Mouse (Mus musculus) left cerebral cortex, postnatal 36 days (tissue): ENCODE results near the gene Cd86. TPM values are rescaled to one million over a fixed set of nuclear protein-coding genes. Genes with fewer than 3 reads are reported as not detected.

ENCODE experiments used
- DNase-seq, 2 experiments: peaks; one replicate each; pipeline ENCODE4 v3.0.0; 2021 to 2022; ENCODE audit warnings: low spot score in 2 of 2, mixed read lengths in 1 of 2
- intact Hi-C: fragments of 180-260 bp; cut with DNase I; formaldehyde crosslinking; loops from one replicate; pipeline ENCODE4 v1.15.1; 2025
- total RNA-seq, 2 experiments: library from RNA; stranded (reverse); gene quantifications; 2 replicates each; pipeline ENCODE4 v1.2.3; 2021

The Cd86 gene
- total RNA-seq: 1 to 10 TPM; 1.5 to 1.8 TPM

DNA sequence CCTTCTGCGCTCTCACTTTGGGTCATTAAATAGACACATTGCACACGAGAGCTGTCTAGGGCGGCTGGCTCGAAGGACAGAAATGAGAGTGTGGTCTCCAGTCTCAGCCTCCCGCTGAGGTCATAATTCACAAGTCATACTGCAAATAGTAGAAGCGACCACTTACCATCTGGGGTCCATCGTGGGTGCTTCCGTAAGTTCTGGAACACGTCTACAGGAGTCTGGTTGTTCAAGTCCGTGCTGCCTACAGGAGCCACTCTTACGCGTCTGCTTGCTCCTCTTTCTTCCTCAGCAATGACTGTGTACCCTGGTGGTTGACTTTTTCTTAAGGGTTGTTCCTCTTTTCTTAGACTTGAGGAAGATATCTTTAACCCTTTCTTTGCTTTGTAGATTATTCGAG lies at the start of gene Cd86:
Cd86 (minus strand) TSS at position 300 of the 400 bp plus-strand sequence.
- no peak for DNase-seq
- intact Hi-C loops: no loop called here

DNA sequence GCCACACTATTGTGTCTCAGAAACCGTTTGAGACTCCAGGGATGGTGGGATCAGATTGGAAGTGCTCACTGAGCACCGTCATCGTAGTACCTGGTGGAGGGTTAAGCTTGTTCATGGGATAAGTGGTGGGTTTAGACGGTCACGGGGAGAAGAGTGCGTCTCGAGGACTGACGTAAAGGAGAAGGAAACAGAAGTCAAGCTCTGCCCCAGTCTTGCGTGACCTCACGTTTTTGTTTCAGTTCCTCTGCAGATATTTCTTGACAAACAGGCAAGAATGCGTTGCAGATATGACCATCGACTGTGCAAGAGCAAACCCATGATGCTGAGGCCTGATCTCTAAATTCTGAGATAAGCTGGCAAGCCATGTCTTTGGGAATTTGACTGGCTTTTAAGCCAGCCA lies 45.9 kb upstream of the Cd86 start:
- DNase-seq: no peak
- intact Hi-C loops: no loop called here

DNA sequence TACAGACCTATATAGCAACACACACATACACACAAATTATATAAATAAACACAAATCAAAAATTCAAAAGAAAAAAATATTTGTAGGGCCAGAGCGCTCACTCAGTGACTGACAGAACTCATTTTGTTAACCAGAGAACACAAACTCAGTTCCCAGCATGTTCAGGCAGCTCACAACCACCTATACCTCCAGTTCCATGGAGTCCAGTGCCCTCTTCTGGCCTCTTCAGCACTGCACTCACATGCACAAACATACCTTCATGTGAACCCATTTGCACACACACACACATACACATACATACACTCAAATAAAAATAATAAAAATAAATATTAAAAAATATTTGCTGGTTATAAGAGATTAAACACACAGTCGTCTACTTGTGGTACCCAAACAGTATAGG lies 44.9 kb upstream of the Cd86 start:
- DNase-seq: no peak
- intact Hi-C loops: no loop called here

DNA sequence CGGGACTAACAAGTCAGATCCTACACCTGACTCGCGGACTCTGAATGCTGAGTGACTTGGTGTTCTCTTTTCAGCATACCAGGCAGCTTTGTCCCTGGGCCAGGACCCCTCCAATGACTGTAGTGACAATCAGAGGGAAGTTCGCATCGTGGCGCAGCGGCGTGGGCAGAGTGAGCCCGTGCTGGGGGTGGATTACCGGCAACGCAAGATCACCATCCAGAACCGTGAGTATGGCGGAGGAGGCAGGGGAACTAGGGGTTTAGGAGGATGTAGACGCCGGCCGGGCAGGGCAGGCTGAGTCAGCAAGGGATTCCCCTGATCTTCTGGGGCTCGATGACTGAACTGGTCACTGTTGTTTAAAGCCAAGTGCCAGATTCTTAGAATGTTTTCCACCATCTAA lies 43.5 kb upstream of the Cd86 start:
- intact Hi-C loops: no loop called here

DNA sequence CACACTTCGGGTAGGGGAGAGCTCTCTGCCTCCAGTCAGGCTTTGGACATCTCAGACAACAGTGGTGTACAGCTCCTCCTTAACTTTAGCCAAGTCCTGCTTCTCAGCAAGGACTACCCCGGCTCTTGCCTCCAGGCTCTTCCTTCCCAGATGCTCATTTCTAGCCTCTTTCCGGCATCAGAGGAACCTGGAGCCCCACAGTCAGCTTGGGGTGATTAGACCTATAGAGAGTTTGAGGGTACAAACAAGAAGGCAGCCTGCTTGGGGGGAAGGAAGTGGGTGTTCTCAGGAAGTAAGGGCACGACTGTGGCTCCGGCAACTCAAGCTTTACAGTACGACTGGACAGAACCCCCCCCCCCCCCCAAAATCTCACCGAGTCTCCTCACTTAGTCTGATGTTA lies 42.9 kb upstream of the Cd86 start:
- intact Hi-C loops: no loop called here
- no peak for DNase-seq

More for the DNA sequence above, 43.5 kb upstream of the Cd86 start:
- no peak for DNase-seq

DNA sequence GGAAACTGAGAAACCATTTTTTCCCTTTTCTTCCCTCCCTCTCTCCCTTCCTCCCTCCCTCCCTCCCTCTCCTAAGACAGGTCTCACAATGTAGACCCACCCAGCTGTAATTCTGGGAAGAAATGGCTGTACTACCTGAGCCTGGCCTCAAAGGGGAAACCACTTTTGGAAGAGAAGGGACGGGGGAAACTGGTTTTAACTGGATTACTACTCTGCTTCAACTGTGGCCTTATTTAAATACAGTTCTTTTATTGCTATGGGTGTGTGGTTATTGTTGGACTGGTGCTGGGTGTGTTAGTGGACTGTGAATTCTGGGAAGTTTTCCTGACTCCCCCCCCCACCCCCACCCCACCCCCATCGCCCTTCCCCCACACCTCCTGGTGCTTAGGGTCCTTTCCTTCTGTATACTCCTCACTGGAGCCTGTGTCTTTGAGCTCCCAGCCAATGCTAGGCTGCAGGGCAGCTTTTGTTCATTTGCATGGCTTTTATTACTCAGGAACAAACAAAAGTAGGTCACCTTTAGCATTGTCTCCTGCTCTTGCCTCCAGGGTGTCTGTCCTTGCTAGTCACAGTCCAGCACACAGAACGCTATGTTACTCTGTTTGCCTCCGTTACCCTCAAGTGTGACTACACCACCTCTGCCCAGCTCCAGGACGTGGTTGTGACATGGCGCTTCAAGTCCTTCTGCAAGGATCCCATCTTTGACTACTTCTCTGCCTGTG lies 42.0 kb upstream of the Cd86 start:
- intact Hi-C loops: no loop called here

DNA sequence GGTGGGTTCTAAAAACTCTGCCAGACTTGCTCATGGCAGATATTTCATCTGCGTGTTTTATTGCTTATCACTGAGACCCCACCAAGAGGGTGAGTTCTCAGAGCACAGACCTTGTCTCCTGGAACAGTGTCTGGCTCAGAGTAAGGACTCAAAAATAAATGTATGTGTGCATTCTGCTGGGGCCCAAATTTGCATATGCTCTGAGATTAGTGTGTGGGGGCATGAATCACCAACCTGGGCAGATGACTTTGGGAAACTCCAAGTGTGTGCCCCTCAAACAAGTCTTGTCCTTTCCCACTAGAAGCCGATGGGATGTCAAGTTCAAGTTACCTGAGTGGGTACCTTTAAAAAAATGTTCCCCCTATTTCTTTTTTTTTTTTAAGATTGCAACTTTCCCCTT lies 34.6 kb upstream of the Cd86 start:
- intact Hi-C loops: no loop called here
- DNase-seq: no peak

More for the DNA sequence above, 42.0 kb upstream of the Cd86 start:
- no peak for DNase-seq

DNA sequence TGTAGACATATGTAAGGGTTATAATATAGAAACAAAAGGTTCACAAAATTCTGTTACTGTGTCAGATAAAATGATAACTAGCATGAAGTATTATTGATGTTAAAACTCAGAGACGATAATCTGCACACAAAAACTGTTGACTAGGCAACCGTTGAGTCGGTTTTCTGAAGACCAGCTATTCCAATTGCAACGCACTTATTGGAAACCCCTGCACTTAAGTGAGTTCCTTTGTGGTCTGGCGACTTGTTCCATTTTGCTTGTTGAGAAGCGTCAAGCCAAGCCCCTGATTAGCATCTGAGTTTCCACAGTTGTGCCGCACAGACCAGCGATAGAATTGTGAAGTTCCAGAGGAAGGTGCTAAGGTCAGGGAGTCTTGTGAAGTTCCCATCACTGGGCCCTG lies 31.4 kb upstream of the Cd86 start:
- no peak for DNase-seq

DNA sequence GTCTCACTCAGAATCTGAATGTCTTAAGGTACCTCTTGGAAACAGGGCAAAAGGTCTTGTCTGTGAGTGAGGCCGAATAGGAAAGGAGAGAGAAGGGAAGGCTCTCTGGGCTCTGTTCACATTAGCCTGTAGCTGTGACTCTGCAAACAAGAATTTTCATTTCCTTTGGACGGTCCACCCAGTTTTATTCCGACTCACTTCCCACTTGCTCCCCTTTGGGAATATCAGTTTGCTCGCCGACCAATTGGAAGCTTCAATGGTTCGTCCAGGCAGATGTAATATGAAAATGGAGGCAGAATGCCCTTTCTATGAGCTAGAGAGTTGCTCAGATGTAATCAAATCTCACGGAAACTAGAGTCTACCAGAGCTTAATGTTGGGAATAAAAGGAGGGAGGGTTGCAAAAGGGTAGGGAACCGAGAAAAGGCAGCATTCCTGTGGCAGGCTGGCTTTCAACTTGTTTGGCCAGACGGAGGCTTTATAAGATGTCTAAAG lies 29.0 kb upstream of the Cd86 start:
- intact Hi-C loops: no loop called here
- DNase-seq: no peak

More for the DNA sequence above, 31.4 kb upstream of the Cd86 start:
- intact Hi-C loops: no loop called here

DNA sequence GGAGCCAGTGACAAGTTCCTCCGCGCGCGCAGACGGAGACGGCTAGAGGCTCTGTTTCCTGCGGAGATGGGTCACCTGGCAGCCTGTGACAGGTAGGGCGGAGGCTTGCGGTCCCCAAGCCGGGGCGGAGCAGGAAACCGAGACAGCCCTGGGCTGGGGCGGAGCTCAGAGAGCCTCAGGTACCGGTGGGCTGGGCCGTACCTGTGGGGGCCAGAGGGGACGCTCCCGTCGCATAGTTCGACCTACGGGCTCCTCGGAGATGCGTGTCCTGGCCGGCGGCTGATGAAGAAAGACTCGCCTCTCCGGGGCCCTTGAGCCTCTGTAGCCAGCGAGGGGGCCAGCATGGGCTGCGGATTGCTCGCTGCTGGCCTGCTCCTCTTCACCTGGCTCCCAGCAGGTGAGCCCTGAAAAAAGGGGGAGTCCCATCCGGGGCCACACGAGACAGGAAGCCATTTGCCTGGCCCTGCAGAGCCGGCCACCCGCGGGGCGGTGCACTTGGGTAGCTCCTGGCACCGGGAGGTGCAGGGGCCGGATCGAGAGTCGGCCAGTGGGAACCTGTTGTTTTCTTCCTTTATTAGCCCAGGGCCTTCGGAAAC lies 28.0 kb upstream of the Cd86 start, which contains the start of gene Ildr1:
Ildr1 (plus strand) TSS at position 161 of the 596 bp plus-strand sequence.
- DNase-seq: no peak
- intact Hi-C loops: no loop called here

DNA sequence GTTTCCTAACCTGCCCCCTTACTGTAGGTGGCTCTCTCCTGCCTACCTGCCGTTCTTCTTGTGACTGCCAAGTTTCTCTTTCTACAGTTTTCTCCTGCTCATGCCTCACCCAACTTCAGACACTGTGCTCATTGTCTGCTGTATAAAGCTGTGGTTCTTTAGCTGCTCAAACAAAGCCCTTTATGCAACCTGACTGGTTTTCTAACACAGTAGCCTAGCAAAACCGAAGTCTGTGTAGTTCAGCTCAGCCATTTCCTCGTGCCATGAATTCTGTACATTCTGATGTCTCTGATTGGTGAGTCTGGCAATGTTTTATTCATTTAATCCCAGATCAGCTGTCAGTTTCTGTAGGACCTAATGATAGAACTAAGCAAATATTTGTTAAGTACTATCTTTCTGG lies 25.6 kb upstream of the Cd86 start:
- DNase-seq: no peak
- intact Hi-C loops: no loop called here

DNA sequence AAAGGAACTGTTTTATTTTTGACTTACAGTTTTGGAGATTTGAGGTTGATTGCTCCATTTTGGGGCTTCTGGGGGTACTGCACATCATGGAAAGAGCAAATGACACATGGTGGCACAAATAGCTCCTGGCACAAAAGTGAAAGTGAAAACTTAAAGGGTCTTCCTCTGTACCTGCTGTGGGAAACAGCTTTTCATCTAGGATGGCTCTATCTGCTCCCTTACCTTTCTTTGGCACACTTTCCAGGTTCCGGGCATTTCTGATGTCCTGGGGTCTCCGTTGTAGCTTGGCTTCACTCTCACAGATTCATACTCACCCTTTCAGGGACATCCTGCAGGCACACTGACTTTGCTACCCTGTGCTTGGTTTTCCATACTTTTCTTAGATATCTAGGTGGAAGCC lies 22.2 kb upstream of the Cd86 start:
- no peak for DNase-seq
- intact Hi-C loops: no loop called here

DNA sequence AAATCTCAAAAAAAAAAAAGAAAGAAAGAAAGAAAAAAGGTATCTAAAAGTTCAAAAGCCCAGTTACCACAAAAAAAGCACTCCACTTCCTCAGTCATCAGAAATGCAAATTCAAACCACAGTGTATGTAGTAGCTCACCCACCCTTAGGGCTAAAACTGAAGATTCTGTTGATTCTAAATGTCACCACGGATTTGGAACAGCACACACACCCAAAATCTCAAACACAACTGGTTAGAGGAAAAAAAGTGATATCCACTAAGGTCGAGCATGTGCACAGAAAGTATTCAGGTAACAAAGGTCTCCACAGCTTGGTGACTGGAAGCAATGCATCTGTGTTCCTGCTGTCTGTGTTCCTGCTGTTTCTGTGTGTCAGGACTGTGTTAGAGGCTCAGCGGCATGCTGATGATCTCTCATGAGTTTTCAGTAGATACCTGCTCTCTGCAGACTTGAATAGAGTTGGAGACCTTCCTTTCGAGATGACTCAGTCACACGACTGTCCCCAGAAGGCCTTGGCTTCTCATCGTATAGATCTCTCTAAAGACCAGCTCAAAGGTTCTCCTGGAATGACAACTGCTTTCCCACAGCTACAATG lies 18.5 kb upstream of the Cd86 start:
- intact Hi-C loops: no loop called here
- no peak for DNase-seq

DNA sequence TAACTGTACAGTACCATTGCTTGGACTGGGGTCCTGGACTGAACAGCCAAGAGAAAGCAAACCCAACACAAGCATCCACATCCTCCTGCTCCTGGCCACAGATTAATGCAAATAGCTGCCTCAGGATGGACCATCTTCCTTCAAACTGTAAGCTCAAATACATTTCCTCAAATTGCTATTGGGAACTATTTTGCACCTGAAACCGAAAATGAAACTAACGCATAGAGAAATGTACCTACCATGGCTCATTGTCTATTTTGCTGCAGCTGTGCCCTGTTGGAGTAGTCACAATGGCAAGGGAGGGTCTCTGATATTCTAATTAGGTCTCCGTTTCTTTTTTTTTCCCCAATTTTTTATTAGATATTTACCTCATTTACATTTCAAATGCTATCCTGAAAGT lies 15.9 kb upstream of the Cd86 start:
- no peak for DNase-seq
- intact Hi-C loops: no loop called here

DNA sequence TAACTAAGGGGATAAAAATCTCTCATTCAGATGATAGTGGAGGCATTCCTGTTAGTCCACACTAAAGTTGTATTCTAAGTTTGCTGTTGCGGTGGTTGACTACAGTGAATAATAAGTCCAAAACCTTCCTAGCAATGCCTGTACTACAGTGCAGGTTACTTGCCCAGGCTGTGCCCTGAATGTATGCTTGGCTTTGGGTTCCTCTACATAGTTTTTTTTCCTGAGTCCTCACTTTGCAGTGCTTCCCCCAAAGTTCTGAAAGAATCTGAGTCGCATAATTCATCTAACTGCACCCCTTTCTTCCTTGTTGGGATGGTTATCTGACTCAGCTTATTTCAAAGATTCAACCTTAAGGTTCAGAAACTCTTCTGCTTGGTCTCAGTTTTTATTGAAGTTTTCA lies 10.0 kb upstream of the Cd86 start:
- DNase-seq: no peak
- intact Hi-C loops: no loop called here

DNA sequence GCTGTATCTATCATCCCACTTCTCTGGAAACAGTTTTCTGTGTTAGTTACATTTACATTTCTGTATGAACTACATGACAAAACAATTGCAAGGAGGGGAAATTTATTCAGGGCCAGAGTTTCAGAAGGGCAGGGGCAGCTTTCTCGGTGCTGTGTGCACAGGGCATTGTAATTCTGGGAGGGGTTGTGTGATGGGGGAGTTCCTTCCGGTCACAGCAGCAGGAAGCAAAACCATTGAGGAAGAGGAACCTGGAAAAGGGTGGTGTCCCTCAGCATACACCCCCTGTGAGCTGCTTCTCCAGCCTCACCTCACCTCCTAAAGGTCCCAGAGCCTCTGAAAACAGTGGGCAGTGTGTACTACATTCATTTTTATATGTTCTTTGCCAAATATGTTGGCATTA lies 9.4 kb upstream of the Cd86 start:
- intact Hi-C loops: no loop called here
- no peak for DNase-seq

DNA sequence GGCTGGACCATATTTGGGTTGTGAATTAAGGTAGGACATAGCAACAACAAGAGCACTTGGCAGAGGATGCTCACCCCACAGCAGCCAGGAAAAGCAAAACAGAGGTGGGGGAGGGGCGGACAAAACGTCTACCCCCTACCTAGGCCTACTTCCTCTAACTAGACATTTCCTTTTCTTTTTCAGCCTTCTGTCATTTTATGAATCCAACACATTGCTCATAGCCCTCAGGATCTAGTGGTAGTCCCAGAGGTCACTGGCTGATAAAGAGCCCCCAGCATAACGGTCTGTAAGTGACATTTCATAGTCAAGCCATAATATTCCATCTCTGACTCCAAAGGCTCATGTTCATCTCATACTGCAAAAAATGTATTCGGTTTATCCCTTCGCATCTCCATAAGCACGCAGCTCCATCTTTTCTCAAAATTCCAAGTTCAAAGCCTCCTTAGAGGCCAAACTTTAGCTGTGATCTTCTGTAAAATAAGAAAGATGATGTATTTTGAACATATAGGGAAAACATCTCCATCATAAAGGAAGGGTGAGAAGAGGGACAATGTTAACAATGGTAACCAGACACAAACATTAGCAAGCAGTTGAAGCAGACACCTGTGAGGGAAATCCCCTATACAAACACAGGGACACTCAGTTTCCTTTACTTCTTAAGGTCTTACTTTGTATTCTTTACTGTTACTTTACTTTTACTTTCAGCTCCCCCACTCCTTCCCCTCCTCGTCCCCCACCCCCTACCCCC lies 8.8 kb upstream of the Cd86 start:
- intact Hi-C loops: no loop called here
- no peak for DNase-seq

DNA sequence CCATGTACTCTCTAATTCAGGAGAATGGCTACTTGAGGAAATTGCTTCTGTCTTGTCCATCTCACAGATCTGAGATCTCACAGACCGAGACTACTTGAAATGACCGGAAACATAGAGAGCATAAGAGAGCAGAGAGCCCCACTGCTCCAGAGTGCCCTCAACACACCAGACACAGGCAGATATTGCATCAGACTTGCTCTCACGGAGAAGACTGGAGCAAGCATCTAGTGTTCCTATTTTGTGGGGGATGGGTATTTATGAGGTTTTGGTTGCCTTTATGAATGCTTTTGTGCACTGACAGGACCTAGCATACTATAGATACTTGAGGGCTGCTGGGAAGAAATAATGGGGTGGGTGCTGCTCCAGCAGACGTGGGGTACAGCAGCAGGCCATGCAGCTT lies 7.3 kb upstream of the Cd86 start:
- DNase-seq: no peak
- intact Hi-C loops: no loop called here

DNA sequence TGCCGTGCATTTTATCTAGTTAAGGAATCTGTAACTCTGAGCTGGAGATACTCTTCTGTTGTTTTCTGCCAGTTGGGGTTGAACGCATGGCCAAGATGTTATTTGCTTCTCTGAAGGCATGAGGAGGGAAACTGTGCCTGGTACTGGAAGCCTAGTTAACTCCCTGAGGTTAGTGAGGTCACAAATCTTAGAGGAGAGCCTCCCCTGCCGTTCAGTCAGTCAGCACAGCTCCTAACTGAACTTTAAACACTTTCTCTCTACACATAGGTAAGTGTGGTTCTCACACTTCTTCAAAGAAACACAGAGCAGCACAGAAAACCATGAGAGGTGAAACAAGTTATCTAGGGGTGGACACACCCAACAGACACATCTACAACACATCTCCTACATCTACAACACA lies 4.7 kb upstream of the Cd86 start:
- intact Hi-C loops: no loop called here
- no peak for DNase-seq

DNA sequence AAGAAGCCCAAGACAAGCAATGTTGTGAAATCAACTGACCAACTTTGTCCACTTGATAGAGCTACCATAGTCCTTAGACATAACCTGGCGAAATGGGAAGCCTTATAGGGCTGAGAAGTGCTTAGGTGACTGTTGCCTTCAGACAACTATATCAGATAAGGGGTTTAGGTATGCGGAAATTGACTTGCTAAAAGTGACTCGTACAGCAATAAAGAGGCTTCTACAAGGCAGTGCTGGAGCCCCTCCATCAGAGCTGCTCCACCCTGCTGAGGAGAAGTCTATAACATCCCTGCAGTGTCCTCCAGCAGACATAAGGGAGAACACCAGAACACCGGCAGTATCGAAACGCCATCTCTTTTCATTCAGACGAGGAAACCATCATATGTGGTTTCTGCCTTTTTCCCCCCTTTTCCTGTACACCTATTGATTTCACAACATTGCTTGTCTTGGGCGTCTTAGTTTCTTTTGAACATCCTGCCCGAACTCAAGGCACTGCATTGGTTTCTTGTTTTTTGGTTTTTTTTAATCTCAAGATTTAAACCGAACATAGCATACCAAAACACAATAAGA lies 652 bp upstream of the Cd86 start:
- no peak for DNase-seq

More for the DNA sequence above, 652 bp upstream of the Cd86 start:
- intact Hi-C loops: no loop called here
